Mouse (Mus musculus): Measurements from ENCODE around the gene Rin2. TPM values are rescaled to one million over a fixed set of nuclear protein-coding genes. Genes with fewer than 3 reads are reported as not detected.
"Not testable (repeated sequence)": the region's sequence is repeated elsewhere in the genome, so short reads cannot be mapped to it uniquely, and the experiment has no call there.

Rin2 gene
- polyA plus RNA-seq, 1 experiment from 2014 or later: 16.9 TPM

DNA sequence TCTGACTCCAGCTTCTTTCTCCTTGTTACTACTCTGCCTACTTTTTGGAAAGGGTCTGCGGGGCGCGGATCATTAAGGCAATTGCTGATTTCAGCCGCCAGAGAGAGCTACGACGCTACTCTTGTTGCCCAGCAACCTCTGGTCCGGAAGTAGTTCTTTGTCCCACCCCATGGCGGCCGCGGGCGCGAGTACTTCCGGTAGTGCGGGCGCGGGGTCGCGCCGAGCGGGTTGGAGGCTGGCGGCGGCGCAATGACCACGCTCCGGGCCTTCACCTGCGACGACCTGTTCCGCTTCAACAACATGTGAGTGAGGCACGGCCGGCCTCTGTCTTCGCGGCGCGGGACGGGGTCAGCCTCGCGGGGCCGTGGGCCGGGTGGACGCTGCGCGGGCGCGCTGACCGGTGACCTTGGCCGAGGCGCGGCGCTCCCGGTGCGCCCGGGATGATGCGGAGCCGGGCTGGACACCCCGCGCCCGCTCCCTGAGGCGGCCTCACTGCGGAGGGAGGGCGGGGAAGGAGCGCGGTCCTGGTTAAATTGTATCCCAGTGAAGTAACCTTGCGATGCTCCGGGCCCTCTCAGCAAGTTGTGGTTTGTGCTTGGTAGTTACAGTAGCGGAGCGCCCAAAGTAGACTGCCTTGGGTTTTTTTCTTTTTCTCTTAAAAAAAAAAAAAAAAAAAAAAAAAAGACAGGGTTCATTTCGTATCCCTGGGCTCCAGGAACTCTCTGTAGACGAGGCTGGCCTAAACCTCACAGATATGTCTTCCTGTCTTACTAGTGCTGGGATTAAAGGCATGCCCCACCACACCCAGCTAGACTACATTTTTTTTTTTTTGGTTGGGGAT is 228.3 kb downstream of the Rin2 start:
- Histone ChIP-seq H3K4me1 (ENCODE audit: control insufficient read depth, insufficient read depth, low read length) (peaks cover 15% of the 10 kb centered on the region), H3K9ac (ENCODE audit: low read depth, low read length) (peak overlapping the region; percentile 95), H3K4me3 (ENCODE audit: low read length) (peak overlapping the region; percentile 95), H3K36me3 (ENCODE audit: control insufficient read depth, insufficient read depth, low read length) (no peaks in the 10 kb centered on the region), H3K4me2 (ENCODE audit: low read depth, low read length) (peak overlapping the region; percentile 59), H3K27ac (ENCODE audit: low read length) (peak overlapping the region; percentile 83), H3K27me3 (replicated peaks; ENCODE audit: control insufficient read depth, insufficient read depth, low read length) (no peaks in the 10 kb centered on the region), H3K9me3 (ENCODE audit: control insufficient read depth, low read length) (no peaks in the 10 kb centered on the region)
- peak; percentile 98 for ATAC-seq
- WGBS: under 1% methylated on average over 67 of the region's 68 CpGs

- Histone ChIP-seq H3K27me3 (replicated peaks; ENCODE audit: control insufficient read depth, insufficient read depth, low read length) (no peaks in the 10 kb centered on the region), H3K4me3 (ENCODE audit: low read length) (peak overlapping the region; percentile 95), H3K27ac (ENCODE audit: low read length) (no peak overlapping the region), H3K9ac (ENCODE audit: low read depth, low read length) (peak overlapping the region; percentile 95), H3K36me3 (ENCODE audit: control insufficient read depth, insufficient read depth, low read length) (no peaks in the 10 kb centered on the region), H3K4me2 (ENCODE audit: low read depth, low read length) (peak overlapping the region; percentile 59), H3K9me3 (ENCODE audit: control insufficient read depth, low read length) (no peaks in the 10 kb centered on the region), H3K4me1 (ENCODE audit: control insufficient read depth, insufficient read depth, low read length) (peaks cover 15% of the 10 kb centered on the region)
- no peak for ATAC-seq
- 27% methylated on average over 12 of the region's 12 CpGs for WGBS
These were observed 229.1 kb downstream of the Rin2 start for GRCm38 (mm10) chr2:145903983-145904616.

GRCm38 (mm10) chr2:145905156-145905555 is 230.1 kb downstream of the Rin2 start:
- H3K9ac ChIP-seq (ENCODE audit: low read depth, low read length): no peak overlapping the region
- H3K4me2 ChIP-seq (ENCODE audit: low read depth, low read length): no peak overlapping the region
- no peaks in the 10 kb centered on the region for H3K36me3 ChIP-seq (ENCODE audit: control insufficient read depth, insufficient read depth, low read length)
- peaks cover 15% of the 10 kb centered on the region for H3K4me1 ChIP-seq (ENCODE audit: control insufficient read depth, insufficient read depth, low read length)
- no peak overlapping the region for H3K27ac ChIP-seq (ENCODE audit: low read length)
- WGBS: 79% methylated on average over 6 of the region's 6 CpGs
- no peak overlapping the region for H3K4me3 ChIP-seq (ENCODE audit: low read length)
- no peaks in the 10 kb centered on the region for H3K27me3 ChIP-seq (replicated peaks; ENCODE audit: control insufficient read depth, insufficient read depth, low read length)
- H3K9me3 ChIP-seq (ENCODE audit: control insufficient read depth, low read length): no peaks in the 10 kb centered on the region
- ATAC-seq: no peak

DNA sequence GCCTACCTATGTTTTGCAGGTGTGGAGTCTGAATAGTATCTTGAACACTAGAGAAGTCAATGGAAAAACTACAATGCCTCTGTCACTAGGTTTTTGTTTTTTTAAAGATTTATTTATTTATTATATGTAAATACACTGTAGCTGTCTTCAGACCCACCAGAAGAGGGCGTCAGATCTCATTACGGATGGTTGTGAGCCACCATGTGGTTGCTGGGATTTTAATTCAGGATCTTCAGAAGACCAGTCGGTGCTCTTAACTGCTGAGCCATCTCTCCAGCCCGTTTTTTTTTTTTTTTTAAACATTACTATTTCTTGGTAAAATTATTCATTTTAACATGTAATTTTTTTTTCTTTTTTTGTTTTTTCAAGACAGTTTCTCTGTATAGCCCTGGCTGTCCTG is 230.9 kb downstream of the Rin2 start:
- not testable (repeated sequence) for H3K9ac ChIP-seq (ENCODE audit: low read depth, low read length); H3K9me3 ChIP-seq (ENCODE audit: control insufficient read depth, low read length); H3K27ac ChIP-seq (ENCODE audit: low read length); ATAC-seq; H3K36me3 ChIP-seq (ENCODE audit: control insufficient read depth, insufficient read depth, low read length); H3K4me3 ChIP-seq (ENCODE audit: low read length); H3K4me2 ChIP-seq (ENCODE audit: low read depth, low read length); H3K27me3 ChIP-seq (replicated peaks; ENCODE audit: control insufficient read depth, insufficient read depth, low read length)
- peaks cover 15% of the 10 kb centered on the region for H3K4me1 ChIP-seq (ENCODE audit: control insufficient read depth, insufficient read depth, low read length)
- WGBS: 54% methylated on average over 4 of the region's 4 CpGs

GRCm38 (mm10) chr2:145920941-145921650 is 246.1 kb downstream of the Rin2 start:
- Histone ChIP-seq H3K36me3 (ENCODE audit: control insufficient read depth, insufficient read depth, low read length) (peaks cover 16% of the 10 kb centered on the region; the same call in 1 of the 2 replicates), H3K4me3 (ENCODE audit: low read length) (no peak overlapping the region), H3K27ac (ENCODE audit: low read length) (no peak overlapping the region), H3K4me1 (ENCODE audit: control insufficient read depth, insufficient read depth, low read length) (no peaks in the 10 kb centered on the region), H3K9ac (ENCODE audit: low read depth, low read length) (no peak overlapping the region), H3K27me3 (replicated peaks; ENCODE audit: control insufficient read depth, insufficient read depth, low read length) (no peaks in the 10 kb centered on the region), H3K9me3 (ENCODE audit: control insufficient read depth, low read length) (no peaks in the 10 kb centered on the region), H3K4me2 (ENCODE audit: low read depth, low read length) (no peak overlapping the region)
- peak; percentile 63 for ATAC-seq
- WGBS: 83% methylated on average over 8 of the region's 8 CpGs

DNA sequence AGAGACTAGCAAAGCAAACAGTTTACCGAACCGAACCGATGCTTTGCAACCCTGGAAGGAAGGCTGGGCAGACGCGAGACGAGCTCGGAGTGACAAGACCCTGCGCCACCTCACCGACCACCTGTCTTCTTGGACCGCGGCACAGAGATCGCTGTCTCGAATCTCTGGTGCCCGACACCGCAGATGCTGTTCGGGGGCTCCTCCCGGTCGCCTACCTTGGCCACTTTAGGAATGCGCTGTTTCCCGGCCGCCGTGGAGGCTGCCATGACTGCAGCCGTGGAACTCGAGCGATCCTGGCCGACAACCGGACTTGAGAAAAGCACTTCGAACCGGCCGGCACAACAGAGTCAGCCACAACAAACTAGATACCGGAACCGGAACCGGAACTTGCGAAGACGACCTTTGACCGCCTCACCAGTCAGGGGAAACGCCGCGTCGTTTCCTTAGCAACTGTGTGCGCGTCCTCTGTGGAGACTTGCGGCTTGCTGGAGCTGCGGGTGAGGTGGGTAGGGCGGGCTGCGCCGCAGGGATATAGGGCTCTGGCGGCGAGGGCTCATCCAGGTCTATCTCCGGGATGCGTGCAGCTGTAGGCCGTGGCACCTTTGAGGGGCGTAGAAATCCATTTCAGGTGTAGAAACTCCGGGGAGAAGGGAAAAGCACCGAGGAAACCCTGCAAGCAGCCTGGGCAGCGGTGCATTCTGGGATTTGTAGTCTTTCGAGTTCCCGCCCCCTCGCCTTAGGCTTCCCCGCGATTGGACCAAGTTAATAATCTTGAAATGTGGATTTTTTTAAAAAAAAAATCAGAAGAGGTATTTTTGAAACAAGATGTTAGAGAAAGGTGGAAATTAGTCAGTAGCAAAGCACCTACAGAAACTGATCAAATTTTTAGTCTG is 259.6 kb downstream of the Rin2 start, which contains the start of the genes Cfap61 and Crnkl1:
Gene Cfap61 (plus strand): TSS at position 446 of the 893 bp plus-strand sequence.
Gene Crnkl1 (minus strand): TSS at position 676 of the 893 bp plus-strand sequence.
- under 1% methylated on average over 61 of the region's 61 CpGs for WGBS
- Histone ChIP-seq H3K9me3 (ENCODE audit: control insufficient read depth, low read length) (no peaks in the 10 kb centered on the region), H3K9ac (ENCODE audit: low read depth, low read length) (peak within 1 kb of the TSS; percentile 71), H3K4me2 (ENCODE audit: low read depth, low read length) (peak within 1 kb of the TSS; percentile 73), H3K27ac (ENCODE audit: low read length) (no peak within 1 kb of the TSS), H3K36me3 (ENCODE audit: control insufficient read depth, insufficient read depth, low read length) (peaks cover 3% of the 10 kb centered on the region), H3K4me3 (ENCODE audit: low read length) (peak within 1 kb of the TSS; percentile 80), H3K4me1 (ENCODE audit: control insufficient read depth, insufficient read depth, low read length) (peaks cover 6% of the 10 kb centered on the region), H3K27me3 (replicated peaks; ENCODE audit: control insufficient read depth, insufficient read depth, low read length) (no peaks in the 10 kb centered on the region)
- ATAC-seq: peak; percentile 99

GRCm38 (mm10) chr2:145936975-145937374 is 262.0 kb downstream of the Rin2 start:
- Histone ChIP-seq H3K36me3 (ENCODE audit: control insufficient read depth, insufficient read depth, low read length) (no peaks in the 10 kb centered on the region), H3K9me3 (ENCODE audit: control insufficient read depth, low read length) (no peaks in the 10 kb centered on the region), H3K27me3 (replicated peaks; ENCODE audit: control insufficient read depth, insufficient read depth, low read length) (no peaks in the 10 kb centered on the region), H3K4me2 (ENCODE audit: low read depth, low read length) (no peak overlapping the region), H3K27ac (ENCODE audit: low read length) (no peak overlapping the region), H3K4me1 (ENCODE audit: control insufficient read depth, insufficient read depth, low read length) (peaks cover 6% of the 10 kb centered on the region), H3K9ac (ENCODE audit: low read depth, low read length) (no peak overlapping the region), H3K4me3 (ENCODE audit: low read length) (no peak overlapping the region)
- WGBS: 77% methylated on average over 8 of the region's 8 CpGs
- ATAC-seq: no peak

Data from intestine, embryonic 16.5 days (tissue).